Mouse (Mus musculus) kidney, adult 11 months (tissue): ENCODE results near the gene Ttll11.

Experiments
- DNase-seq: peaks from one replicate; pipeline ENCODE4 v3.0.0; 2022

Ttll11 gene

GRCm38 (mm10) chr2:35816056-35816661 lies 163.6 kb downstream of the Ttll11 start:
- DNase-seq: no peak

- DNase-seq: no peak
Measured at GRCm38 (mm10) chr2:35812561-35812933, 167.2 kb downstream of the Ttll11 start.

GRCm38 (mm10) chr2:35811801-35812560 lies 167.7 kb downstream of the Ttll11 start:
- no peak for DNase-seq

- no peak for DNase-seq
Measured at GRCm38 (mm10) chr2:35810027-35810426, 169.7 kb downstream of the Ttll11 start.

DNA sequence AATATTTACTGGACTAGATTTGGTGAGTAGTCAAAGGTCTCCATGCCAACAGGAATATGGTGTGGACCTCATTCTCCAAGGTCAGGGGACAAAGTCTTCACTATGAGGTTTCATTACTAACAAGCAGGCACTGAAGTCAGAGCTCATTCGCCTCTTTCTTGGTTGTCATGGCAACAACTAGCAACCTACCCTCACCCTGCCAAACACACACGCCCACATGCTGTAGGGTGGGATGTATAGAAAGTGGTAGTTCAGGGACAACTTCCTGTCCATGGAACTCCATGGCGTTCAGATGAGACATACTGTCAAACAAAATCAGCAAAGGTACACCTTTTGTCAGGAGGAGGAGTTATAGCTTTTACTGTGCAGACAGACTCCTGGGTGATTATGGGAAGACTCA lies 170.6 kb downstream of the Ttll11 start:
- DNase-seq: no peak

- DNase-seq: no peak
Measured at GRCm38 (mm10) chr2:35805881-35806280, 173.8 kb downstream of the Ttll11 start.

- DNase-seq: no peak
Measured at GRCm38 (mm10) chr2:35803095-35803494, 176.6 kb downstream of the Ttll11 start.

GRCm38 (mm10) chr2:35801759-35802158 lies 178.0 kb downstream of the Ttll11 start:
- DNase-seq: no peak

DNA sequence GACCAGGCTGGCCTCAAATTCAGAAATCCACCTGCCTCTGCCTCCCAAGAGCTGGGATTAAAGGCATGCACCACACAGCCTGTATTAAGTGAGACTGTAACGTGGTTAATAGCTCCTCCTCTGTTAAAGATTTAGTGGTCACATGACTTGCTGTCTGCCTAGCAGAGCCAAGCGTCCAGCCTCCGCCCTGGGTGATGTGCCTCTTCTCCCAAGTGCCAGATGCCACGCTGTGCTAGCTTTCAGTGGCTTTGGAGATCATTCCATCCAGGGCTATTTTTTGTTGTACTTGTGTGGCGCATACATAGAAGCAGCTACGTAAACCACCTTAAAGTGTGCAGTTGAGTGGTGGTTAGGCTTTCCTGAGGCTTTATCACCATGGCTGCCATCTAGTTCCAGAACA lies 180.6 kb downstream of the Ttll11 start:
- no peak for DNase-seq

- DNase-seq: no peak
Measured at GRCm38 (mm10) chr2:35797998-35798397, 181.7 kb downstream of the Ttll11 start.

DNA sequence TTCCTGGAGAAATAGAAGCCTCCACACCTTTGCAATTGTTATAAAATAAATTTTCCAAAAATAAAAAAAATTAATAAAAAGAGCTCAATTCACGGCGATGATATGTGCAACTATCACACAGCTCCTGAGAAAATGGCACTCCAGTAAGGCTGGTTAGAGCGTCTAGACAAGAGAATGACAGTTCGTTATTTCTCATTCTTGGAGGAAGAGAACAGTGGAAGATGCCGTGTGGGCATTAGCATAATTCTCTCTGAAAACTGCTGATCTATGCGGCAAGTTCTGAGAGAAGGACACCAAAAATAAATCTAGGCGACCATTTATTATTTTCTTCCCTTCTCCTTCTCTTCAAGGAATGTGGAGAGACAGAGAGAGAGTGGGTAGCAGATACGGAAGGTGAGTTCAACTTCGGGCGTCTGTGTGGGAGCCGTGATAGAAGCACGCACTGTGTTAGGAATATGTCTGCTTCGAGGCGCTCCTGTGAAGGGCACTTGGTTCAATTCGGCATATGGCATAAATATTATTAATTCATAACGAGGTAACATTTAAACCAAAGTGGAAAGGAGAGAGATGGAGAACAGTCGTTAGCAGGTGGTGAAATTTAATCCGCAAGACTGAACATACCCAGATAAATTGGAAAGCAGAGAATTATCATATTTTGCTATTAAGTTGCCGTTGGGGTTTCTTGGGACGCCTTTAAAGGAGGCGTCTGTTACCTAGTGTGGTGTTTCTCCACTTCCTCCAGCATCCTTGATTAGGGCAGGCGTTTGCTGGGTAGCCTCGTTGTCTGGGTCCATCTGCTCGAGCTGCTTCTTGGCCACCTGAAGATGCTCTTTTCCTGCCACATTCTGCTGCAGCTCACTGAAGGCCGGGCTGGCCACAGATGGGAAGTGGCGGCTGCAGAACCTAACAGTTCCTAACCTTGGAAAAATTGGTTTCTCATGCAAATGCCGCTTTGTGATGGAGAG lies 190.1 kb downstream of the Ttll11 start:
- no peak for DNase-seq

DNA sequence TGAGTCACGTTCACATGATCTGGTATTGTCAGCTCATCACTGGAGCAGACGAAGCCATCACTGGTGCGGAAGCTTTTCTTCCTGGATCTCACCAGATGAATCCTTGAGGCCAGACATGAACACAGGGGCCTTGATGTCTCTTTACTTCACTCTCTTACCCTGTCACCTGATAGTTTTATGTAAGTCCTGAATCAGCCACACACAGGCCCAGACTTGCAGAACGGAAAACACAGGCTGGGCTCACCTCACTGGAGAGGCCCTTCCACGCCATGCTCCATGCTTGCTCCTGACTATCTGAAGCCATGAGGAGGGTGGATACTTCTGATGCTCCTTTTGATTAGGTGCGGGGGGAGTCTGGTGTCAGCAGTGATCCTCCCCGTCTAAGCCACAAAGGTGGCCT lies 193.8 kb downstream of the Ttll11 start:
- DNase-seq: no peak

DNA sequence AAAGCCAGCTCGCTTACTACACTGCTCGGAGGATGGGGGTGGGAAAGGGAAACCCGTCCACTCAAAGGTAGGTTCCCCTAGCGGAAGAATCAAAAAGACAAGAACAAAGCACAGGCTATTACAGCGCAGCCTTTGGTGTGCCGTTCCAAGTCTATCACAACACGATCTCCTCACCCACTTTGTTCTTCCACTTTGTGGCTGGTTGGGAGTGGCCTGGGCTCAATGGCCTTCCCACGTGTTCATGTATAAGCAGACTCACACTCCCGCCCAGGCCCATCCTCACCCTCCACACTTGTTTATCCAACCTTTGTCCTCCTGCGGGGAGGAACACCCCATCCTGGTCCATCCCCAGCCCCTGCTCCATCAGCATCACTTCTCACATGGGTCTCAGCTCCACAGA lies 196.3 kb downstream of the Ttll11 start:
- no peak for DNase-seq

- no peak for DNase-seq
Measured at GRCm38 (mm10) chr2:35779266-35779665, 200.4 kb downstream of the Ttll11 start.

- DNase-seq: no peak
Measured at GRCm38 (mm10) chr2:35776935-35777334, 202.8 kb downstream of the Ttll11 start.

GRCm38 (mm10) chr2:35775651-35776055 lies 204.1 kb downstream of the Ttll11 start:
- DNase-seq: no peak

GRCm38 (mm10) chr2:35770541-35770940 lies 209.2 kb downstream of the Ttll11 start:
- no peak for DNase-seq

DNA sequence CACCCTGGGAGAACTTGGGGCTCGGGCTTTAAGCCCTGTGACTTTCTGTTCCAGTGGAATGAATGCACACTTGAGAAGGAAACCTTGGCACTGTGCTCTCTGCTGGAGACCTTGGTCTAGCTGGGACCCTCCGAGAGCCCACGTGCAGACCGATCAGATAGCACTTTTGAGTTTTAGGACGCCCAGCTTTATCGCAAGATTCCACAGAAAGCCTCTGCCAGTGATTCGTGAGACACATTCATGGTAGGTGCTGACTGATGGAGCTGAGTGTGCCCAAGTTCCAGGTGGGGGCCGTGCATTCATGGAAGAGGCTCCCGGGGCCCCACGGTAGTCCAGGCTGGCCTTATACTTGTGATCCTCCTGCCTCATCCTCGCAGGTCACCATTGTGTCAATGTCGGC lies 210.3 kb downstream of the Ttll11 start:
- DNase-seq: no peak

DNA sequence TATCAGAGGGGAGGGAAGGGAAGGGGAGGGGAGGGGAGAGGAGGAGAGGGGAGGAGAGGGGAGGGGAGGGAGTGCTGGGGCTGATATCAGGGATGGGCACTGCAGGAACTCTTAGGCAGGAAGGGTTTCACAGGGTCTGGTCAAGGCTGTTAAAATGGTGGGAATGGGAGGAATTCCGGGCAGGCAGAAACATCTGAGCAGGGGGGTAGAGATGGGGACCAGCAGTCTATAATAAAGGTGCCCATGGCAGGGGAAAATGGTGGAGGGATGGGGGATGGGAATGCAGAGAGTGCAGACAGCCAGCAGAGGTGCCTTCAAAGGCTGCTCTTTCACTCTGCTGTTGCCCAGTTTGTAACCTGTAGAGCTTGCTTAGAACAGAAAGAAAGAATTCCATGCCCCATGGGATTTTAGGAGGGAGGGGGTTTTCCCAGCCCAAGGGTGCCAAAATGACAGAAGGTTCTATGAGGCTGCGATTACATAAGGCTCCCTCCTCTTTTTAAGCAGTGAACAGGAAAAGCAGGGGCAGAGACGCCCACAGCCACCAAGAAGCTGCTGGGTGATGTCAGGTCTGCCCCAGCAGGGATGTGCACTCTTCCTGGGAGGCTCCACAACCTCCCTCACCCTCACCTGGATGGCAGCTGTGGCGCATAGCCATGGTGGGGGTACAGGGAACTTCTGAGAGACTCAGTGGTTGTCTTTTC lies 211.0 kb downstream of the Ttll11 start:
- no peak for DNase-seq

- peak; percentile 38 for DNase-seq
Measured at GRCm38 (mm10) chr2:35767834-35768537, 211.7 kb downstream of the Ttll11 start.

DNA sequence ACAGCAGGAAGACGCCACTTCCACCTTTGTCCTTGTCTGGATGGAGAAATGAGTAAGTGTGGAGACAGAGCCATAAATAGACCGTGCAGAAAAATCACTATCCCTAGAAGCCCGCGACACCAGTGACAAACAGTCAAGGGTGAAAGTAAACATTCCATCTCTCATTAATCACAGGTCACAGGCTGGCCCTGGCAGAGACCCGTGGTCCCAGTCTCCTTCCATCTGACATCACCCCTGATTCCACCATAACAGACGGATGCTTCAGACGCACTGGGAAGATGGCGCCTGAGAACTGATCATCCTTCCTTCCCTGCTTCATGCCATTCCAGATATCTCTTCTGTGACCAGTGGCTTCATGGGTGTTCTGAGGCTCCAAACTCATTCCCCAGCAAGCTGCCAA lies 215.4 kb downstream of the Ttll11 start:
- no peak for DNase-seq

- DNase-seq: no peak
Measured at GRCm38 (mm10) chr2:35763818-35764217, 215.9 kb downstream of the Ttll11 start.
